Mouse (Mus musculus) E14TG2a.4 (cell line): ENCODE measurements around the gene Wnt9b.

Source experiments
- CTCF ChIP-seq: conservative IDR thresholded peaks from 2 replicates; pipeline ENCODE4 v1.5.1; 2014; ENCODE audit warnings: low read length
- NANOG ChIP-seq: IDR thresholded peaks from 2 replicates; pipeline ENCODE4 v1.6.1; 2014; ENCODE audit warnings: borderline replicate concordance, low read length, mixed read lengths
- POU5F1 ChIP-seq: IDR thresholded peaks from 2 replicates; pipeline ENCODE4 v1.6.1; 2014; ENCODE audit warnings: low read length, borderline replicate concordance

DNA sequence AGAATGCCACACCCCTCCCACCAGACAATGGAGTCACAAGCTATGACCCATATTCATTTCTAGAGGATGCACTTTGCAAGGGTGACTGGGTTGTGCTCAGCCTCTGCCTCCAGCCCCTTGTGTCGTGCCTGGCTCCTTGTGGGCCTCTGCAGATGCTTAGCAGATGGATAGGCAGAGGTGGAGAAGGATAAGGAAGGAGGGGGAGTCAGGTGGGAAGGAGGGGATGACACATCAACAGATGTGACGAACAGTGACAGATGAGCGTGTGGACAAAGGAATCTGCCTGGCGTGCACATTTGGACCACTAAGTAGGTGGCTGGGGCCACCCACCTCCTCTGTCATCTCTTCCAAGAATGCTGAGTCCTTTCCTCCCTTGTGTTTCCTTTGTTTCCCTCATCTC lies 16.6 kb downstream of the Wnt9b start:
- TF ChIP-seq CTCF (no peak), NANOG (no peak), POU5F1 (no peak)
